ENCODE assay signal across 26 mouse cellular contexts in genomic region chr11:121305371-121305770, GRCm38 (mm10). TPM values are rescaled to one million over a fixed set of nuclear protein-coding genes. Genes with fewer than 3 reads are reported as not detected.
DNase-seq lines count a peak whose midpoint lies in the region; ATAC-seq and TF ChIP-seq lines count a peak whose summit lies in the region.
"Had no signal": no experiment of that assay in that cellular context is flagged by ENCODE, and none has a peak within 500 bp of the region (broad histone marks: within the 10 kb centered on the region; RNA-seq: fewer than 3 reads in every experiment).

No protein-coding gene starts in this region.

- H3K27ac ChIP-seq in forebrain, postnatal 0 days (ENCODE audit: low read depth, low read length): no peak overlapping the region
- no peak overlapping the region for H3K27ac ChIP-seq in liver, postnatal 0 days (ENCODE audit: low read depth)
- H3K27ac ChIP-seq: heart, embryonic 10.5 days; hindbrain, embryonic 15.5 days; kidney, postnatal 0 days; liver, embryonic 14.5 days; lung, embryonic 15.5 days; neural tube, embryonic 13.5 days had no signal

- no peak for TF ChIP-seq EP300 in liver, postnatal 0 days (IDR thresholded peaks at IDR 0.05; ENCODE audit: low read depth)

- no peak for TF ChIP-seq CTCF in forebrain, postnatal 0 days (IDR thresholded peaks at IDR 0.05; ENCODE audit: low read depth)
- TF ChIP-seq CTCF in liver, postnatal 0 days (IDR thresholded peaks at IDR 0.05; ENCODE audit: low read depth): no peak

- peak; percentile 86 for DNase-seq in brain, adult 2 months (ENCODE audit: low read depth, low spot score)
- peak; percentile 49 to 76 for DNase-seq in frontal cortex, postnatal 36 days (ENCODE audit: low spot score in 2 of 2)
- peak; percentile 51 to 59 for DNase-seq in left cerebral cortex, postnatal 36 days (ENCODE audit: low spot score in 2 of 2)
- peak; percentile 59 for DNase-seq in right cerebral cortex, postnatal 25 days
- no peak for DNase-seq in forebrain, postnatal 0 days
- no peak for DNase-seq in liver, postnatal 0 days
- no peak for DNase-seq in cerebellum, adult 18-20 months
- DNase-seq: adrenal gland, postnatal 10 days; cerebellum, adult 8-10 months; cerebellum, postnatal 36 days; heart, postnatal 4 days; kidney, adult 2 months; layer of hippocampus, postnatal 36 days; lung, postnatal 36 days; retina, postnatal 1 day; thymus, postnatal 25 days had no signal

- peaks cover 70% of the 10 kb centered on the region for H3K36me3 ChIP-seq in forebrain, postnatal 0 days (ENCODE audit: insufficient read depth)
- peaks cover 46% of the 10 kb centered on the region for H3K36me3 ChIP-seq in liver, postnatal 0 days (replicated peaks; ENCODE audit: insufficient read depth, low read length)

- no peak overlapping the region for H3K9ac ChIP-seq in forebrain, postnatal 0 days
- H3K9ac ChIP-seq in liver, postnatal 0 days (replicated peaks): no peak overlapping the region
- H3K9ac ChIP-seq: hindbrain, embryonic 15.5 days; liver, embryonic 14.5 days; lung, embryonic 15.5 days; neural tube, embryonic 13.5 days had no signal

- H3K4me2 ChIP-seq in forebrain, postnatal 0 days (ENCODE audit: low read depth): no peak overlapping the region
- no peak overlapping the region for H3K4me2 ChIP-seq in liver, postnatal 0 days (ENCODE audit: low read depth, low read length)
- H3K4me2 ChIP-seq: hindbrain, embryonic 15.5 days; lung, embryonic 15.5 days; neural tube, embryonic 13.5 days had no signal

- intact Hi-C loops in left cerebral cortex, postnatal 36 days (cut with DNase I): no loop called here

- H3K27me3 ChIP-seq in forebrain, postnatal 0 days (ENCODE audit: insufficient read depth, low read length): no peaks in the 10 kb centered on the region
- H3K27me3 ChIP-seq in liver, postnatal 0 days (ENCODE audit: insufficient read depth, low read length): no peaks in the 10 kb centered on the region
- H3K27me3 ChIP-seq: hindbrain, embryonic 15.5 days; lung, embryonic 15.5 days; neural tube, embryonic 13.5 days had no signal

- no peaks in the 10 kb centered on the region for H3K9me3 ChIP-seq in forebrain, postnatal 0 days (ENCODE audit: low read length)
- 0 out of 2 replicates have a peak, but pooled peaks cover under 1% of the 10 kb centered on the region for H3K9me3 ChIP-seq in liver, postnatal 0 days (ENCODE audit: low read length)
- H3K9me3 ChIP-seq: hindbrain, embryonic 15.5 days had no signal

- WGBS in forebrain, postnatal 0 days: 85% methylated on average over 6 of the region's 6 CpGs
- 87% methylated on average over 6 of the region's 6 CpGs for WGBS in liver, postnatal 0 days (ENCODE audit: insufficient replicate concordance)

- no peak; the same call in 1 of the 2 replicates for ATAC-seq in forebrain, postnatal 0 days
- no peak for ATAC-seq in liver, postnatal 0 days
- ATAC-seq: activated CD4-positive, CD25-positive, alpha-beta regulatory T cell, adult 4 months; forebrain, embryonic 14.5 days; midbrain, embryonic 16.5 days had no signal

- no peak overlapping the region for H3K4me3 ChIP-seq in forebrain, postnatal 0 days (ENCODE audit: low read depth, low read length)
- no peak overlapping the region for H3K4me3 ChIP-seq in liver, postnatal 0 days (ENCODE audit: low read depth, low read length)
- H3K4me3 ChIP-seq: heart, embryonic 10.5 days; hindbrain, embryonic 15.5 days; lung, embryonic 15.5 days; myocyte; neural tube, embryonic 13.5 days had no signal

- no peaks in the 10 kb centered on the region for H3K4me1 ChIP-seq in forebrain, postnatal 0 days (ENCODE audit: insufficient read depth)
- no peaks in the 10 kb centered on the region for H3K4me1 ChIP-seq in liver, postnatal 0 days (ENCODE audit: insufficient read depth)
- H3K4me1 ChIP-seq: heart, embryonic 10.5 days; hindbrain, embryonic 15.5 days; lung, embryonic 15.5 days; neural tube, embryonic 13.5 days had no signal

RNA-seq across cellular contexts. Expression of gene Foxk2, which starts 45.6 kb away (rescaled TPM):
- 10 to 100 TPM; 85.1 to 89.9 TPM for total RNA-seq in left cerebral cortex, postnatal 36 days (2021)
- total RNA-seq in forebrain, postnatal 0 days (2014; rRNA removed): 62.9 and 73.1 TPM in 2 replicates
- 14.2 and 16.5 TPM in 2 replicates for polyA plus RNA-seq in forebrain, postnatal 0 days (2015; fragmentation: Nextera tagmentation; extraction: Ambion mirVana)
- 2.3 and 2.6 TPM in 2 replicates for polyA plus RNA-seq in liver, postnatal 0 days (2015; fragmentation: Nextera tagmentation; extraction: Ambion mirVana)

RNA-seq across cellular contexts. Expression of gene Wdr45b, which starts 48.9 kb away (rescaled TPM):
- 10 to 100 TPM; 60.4 to 62.2 TPM for total RNA-seq in left cerebral cortex, postnatal 36 days (2021)
- 71.6 and 85.0 TPM in 2 replicates for total RNA-seq in forebrain, postnatal 0 days (2014; rRNA removed)
- 92.6 and 103 TPM in 2 replicates for polyA plus RNA-seq in forebrain, postnatal 0 days (2015; fragmentation: Nextera tagmentation; extraction: Ambion mirVana)
- 16.6 and 16.7 TPM in 2 replicates for polyA plus RNA-seq in liver, postnatal 0 days (2015; fragmentation: Nextera tagmentation; extraction: Ambion mirVana)

Comparison
In these comparisons a context has a peak if more than half of its experiments do, and no peak if none do; other contexts are left out.
1. DNase-seq: peak in brain, adult 2 months (single experiment), frontal cortex, postnatal 36 days (2 of 2), left cerebral cortex, postnatal 36 days (2 of 2) and right cerebral cortex, postnatal 25 days (single experiment); none in forebrain, postnatal 0 days (single experiment), liver, postnatal 0 days (single experiment) and cerebellum, adult 18-20 months (0 of 2).